Mouse (Mus musculus) testis, adult 2 months (tissue): ENCODE results near the gene Vps53.

Source experiments
- CTCF ChIP-seq: fragments of 200-500 bp; IDR thresholded peaks from 2 replicates; pipeline ENCODE4 v1.5.1; 2012; ENCODE audit warnings: low read depth, mild to moderate bottlenecking, inconsistent platforms, low read length, moderate library complexity; ENCODE audit not compliant: control insufficient read depth, insufficient read depth, insufficient replicate concordance
- POLR2A ChIP-seq: fragments of 200-500 bp; IDR thresholded peaks from 2 replicates; pipeline ENCODE4 v1.6.1; 2012; ENCODE audit warnings: low read depth, mild to moderate bottlenecking, inconsistent platforms, low read length, moderate library complexity; ENCODE audit not compliant: control insufficient read depth

DNA sequence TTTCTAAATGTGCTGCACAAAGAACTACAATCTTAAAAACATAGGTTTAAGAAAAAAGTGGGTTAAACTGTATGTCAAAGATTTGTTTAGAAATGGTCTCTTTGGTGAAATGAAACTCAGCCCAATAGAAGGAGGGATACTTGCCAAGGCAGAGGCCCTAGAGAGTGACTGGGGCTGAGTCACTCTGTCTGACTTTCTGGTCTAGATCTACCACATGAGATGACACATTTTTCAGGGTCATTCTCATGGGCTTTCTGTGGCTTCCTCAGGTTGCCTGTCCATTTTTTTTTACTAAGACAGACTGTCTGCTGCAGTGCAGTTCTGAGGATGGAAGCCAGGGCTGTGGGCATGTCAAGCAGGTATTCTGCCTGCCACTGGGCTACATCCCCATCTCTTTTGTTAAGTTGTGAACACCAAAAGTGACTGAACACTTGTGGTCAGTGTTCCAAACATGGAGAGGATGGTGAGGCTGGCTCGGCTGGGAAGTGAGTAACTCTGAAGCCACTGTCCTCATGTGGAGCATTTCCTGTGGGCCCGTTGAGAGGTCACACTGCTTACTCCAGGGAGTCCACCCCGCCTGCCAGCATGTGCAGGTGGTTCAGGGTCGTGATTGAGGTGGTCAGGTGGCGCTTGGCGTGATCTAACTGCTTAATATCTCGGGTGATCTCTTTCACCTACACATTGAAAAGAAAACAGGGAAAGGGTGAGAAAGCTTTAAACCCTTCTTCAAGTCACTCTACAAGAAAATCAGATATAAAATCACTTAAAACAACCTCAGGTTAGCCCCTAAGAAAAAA lies 43.6 kb downstream of the Vps53 start:
- TF ChIP-seq CTCF, result no peak
- no peak for TF ChIP-seq POLR2A
